Mouse (Mus musculus): Measurements from ENCODE around the gene Gm12394. TPM values are rescaled to one million over a fixed set of nuclear protein-coding genes. Genes with fewer than 3 reads are reported as not detected.
"Not testable (repeated sequence)": the region's sequence is repeated elsewhere in the genome, so short reads cannot be mapped to it uniquely, and the experiment has no call there.

The Gm12394 gene
- total RNA-seq (2014; fragmentation: Nextera tagmentation) (not detected in 2 replicates), total RNA-seq (2017) (not detected in 2 replicates)

DNA sequence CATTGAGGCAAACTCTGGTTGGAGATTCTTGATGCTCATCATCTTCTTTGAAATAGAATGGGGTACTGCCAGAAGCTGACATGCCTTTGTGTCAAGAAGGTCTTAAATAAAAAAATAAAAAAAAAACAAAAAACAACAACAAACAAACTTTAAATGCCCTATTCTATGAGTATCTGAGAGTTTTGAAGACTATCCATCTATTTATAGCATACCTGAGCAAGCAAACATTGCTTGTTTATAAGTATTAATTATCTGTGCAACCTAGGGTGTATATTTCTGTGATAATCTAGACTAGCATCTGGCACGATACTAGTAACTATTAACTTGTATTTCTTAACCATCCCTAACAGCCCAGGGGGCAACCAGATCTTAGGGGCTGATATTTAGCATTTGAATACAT lies at the start of gene Gm12394:
Gm12394 (minus strand) TSS at position 101 of the 400 bp plus-strand sequence.
- not testable (repeated sequence) for ATAC-seq (replicated peaks; ENCODE audit: low FRiP score, low TSS enrichment, poor library complexity, severe bottlenecking)

DNA sequence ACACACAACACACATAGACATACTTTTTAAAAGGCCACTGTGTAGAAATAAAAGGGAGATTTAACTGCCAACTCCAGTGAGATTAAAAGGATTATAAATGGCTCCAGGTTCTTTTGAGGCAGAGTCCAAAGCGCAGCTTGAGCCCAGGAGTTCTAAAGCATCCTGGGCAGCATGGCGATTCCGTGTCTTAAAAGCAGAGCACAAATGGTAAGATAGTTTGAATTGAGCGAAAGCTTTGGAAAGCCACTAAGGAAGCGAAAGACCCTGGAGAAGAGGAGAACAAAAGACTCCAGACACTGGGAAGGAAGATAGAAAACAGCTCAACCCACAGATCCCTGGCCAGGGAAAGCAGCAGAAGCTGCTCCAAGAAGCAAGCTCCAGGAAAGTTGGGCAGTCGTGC lies 48.4 kb upstream of the Gm12394 start:
- ATAC-seq (replicated peaks; ENCODE audit: low FRiP score, low TSS enrichment, poor library complexity, severe bottlenecking), result no peak

DNA sequence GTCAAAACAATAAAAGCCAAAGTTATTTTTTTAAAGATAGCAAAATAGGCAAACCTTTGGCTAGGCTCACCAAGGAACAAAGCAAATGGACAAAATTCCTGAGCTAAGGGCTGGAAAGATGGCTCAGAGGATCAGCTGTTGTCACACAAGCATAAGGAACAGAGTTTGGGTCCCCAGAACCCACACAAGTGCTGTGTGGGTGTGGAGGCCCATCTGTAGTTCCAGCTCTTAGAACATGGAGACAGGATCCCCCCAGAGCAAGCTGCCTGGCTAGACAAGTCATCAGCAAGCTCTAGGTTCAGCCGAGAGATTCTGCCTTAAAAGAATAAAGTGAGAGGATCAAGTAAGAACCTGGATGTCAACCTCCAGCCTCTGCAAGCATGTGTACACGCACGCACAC lies 48.0 kb upstream of the Gm12394 start:
- ATAC-seq (replicated peaks; ENCODE audit: low FRiP score, low TSS enrichment, poor library complexity, severe bottlenecking), result no peak

DNA sequence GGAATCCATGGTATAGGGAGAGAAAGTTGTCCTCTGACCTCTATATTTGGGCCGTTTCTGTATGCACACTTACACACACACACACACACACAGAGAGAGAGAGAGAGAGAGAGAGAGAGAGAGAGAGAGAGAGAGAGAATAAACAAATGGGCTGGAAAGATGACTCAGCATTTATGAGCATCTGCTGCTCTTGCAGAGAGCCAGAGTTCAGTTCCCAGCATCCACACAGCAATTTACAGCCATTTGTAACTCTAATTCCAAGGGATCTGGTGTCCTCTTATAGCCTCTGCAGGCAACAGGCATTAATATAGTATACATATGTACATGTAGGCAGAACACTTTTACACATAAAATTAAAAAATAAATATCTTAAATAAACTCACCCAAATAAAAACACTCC lies 47.4 kb upstream of the Gm12394 start:
- no peak for ATAC-seq (replicated peaks; ENCODE audit: low FRiP score, low TSS enrichment, poor library complexity, severe bottlenecking)

DNA sequence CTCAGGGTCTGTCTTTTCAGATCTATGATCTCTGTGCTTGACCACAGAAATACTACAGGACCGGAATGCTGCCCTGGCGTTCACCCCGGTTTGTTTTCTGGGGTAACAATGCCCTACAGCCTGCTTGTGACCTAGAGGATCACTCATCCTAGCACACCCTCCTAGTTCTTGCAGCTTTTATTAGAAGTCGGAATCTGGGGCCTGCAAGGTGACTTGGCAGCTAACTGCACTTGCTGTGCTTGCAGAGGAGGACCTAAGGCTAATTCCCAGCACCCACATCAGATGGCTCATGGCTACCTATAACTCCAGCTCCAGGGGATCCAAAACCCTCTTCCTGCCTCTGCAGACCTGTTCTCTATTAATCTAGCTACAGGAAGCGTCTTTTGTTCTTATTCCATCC lies 46.2 kb upstream of the Gm12394 start:
- ATAC-seq (replicated peaks; ENCODE audit: low FRiP score, low TSS enrichment, poor library complexity, severe bottlenecking), result no peak

DNA sequence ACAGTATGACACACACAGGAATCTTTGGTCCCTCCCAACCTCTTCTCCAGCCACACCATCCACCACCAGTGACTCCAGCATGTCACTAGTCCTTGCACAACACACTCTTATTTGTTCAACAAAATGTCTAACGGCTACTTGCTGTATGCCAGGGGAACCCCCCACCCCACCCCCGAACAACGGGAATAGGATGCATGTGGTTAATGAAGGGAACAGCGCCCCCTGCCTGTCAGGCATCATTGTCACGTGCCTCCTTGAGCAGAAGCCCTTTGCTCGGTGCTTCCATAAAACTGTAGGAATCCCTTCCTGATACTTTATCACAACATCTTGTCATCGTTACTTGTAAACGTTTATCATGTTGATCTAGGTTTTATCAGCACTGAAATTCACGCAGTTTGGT lies 45.6 kb upstream of the Gm12394 start:
- peak; percentile 77 for ATAC-seq (replicated peaks; ENCODE audit: low FRiP score, low TSS enrichment, poor library complexity, severe bottlenecking)

DNA sequence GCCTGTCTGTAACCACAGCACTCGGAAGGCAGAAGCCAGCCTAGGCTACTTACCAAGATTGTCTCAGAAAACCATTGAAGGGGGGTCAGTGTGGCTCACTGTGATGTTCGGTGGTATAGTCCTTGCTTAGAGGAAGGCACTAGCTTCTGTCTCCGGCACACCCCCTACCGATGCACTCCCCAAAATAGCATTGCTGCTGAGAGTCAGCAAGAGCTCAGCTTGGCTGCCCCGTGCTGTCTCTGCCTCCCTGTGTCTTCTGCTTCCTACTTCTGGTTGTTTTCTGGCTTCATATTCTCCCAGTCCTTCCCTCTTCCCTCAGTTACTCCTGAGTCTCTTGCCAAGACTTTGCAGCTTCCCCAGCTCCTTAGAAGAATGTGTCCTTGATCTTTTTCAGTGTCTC lies 44.3 kb upstream of the Gm12394 start:
- ATAC-seq (replicated peaks; ENCODE audit: low FRiP score, low TSS enrichment, poor library complexity, severe bottlenecking), result no peak

DNA sequence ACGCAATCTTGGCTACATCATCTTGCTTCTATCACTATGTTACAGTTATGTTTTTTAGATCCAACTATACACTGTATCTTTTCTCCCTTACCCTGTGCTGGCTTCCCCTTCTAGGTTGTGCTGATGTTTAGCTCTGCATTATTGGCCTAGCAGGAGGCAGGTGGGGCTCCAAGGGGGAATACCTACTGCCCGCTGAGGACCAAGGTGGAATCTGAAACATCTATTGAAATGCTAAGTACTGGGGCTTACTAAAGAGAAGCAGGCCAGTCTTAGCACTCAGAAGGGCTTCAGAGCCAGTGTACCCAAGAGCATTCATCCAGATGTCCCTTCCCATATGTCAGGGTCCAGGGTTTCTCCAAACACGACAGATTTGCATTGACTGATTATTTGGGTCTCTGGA lies 42.3 kb upstream of the Gm12394 start:
- no peak for ATAC-seq (replicated peaks; ENCODE audit: low FRiP score, low TSS enrichment, poor library complexity, severe bottlenecking)

DNA sequence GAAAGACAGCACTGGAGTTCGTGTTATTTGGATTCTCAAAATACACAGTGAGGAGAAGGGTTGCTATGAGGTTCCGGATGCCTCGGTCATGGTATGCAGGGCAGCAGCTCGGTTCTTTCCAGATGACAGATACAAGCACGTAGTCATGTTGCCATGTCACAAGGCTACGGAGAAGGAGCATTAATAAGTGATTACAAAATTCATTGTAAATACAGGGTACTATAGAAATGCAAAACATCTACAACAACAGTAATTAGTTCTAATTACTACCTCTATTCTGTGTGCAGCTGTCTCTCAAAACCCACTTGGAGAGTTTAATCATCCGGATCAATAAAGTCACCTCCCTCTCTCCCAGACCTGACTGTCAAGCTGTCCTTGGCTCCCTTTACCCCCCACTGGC lies 38.5 kb upstream of the Gm12394 start:
- ATAC-seq (replicated peaks; ENCODE audit: low FRiP score, low TSS enrichment, poor library complexity, severe bottlenecking), result no peak

DNA sequence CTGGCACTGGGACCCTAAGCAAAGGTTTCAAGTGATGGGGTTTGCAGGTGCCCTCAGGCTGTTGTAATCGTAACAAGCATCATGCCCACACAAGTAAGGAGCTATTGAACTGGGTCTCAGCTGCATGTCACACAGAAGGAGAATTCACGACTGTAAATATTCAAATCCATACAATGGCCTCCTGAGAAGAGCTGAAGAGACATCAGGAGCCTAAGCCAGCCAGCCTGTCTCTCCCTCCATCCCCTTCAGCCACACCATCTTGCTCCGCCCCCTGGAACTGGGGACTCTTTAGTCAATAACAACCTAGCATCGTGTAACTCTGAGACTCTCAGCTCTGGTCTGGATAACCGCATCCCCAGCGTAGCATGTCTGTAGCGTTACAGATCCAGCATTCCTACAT lies 34.6 kb upstream of the Gm12394 start:
- no peak for ATAC-seq (replicated peaks; ENCODE audit: low FRiP score, low TSS enrichment, poor library complexity, severe bottlenecking)

DNA sequence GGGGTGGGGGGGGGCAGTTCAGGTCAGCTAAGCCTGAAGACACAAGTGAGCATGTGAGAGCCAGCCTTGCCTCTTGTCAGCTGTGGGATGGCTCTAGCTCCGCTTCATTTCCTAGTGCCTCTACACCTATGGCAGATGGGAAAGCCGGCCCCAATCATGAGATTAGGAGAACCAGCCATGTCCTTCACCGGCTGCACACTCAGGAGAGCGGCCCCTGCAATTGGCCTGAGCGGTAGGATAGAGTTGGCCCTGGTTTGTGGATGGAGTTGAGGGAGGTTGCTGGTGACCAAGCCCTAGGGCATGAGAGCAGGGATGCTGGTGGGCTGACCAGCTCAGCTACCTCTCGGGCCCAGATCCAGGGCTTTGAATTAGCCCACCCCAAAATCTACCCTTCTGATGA lies 32.2 kb upstream of the Gm12394 start:
- no peak for ATAC-seq (replicated peaks; ENCODE audit: low FRiP score, low TSS enrichment, poor library complexity, severe bottlenecking)

DNA sequence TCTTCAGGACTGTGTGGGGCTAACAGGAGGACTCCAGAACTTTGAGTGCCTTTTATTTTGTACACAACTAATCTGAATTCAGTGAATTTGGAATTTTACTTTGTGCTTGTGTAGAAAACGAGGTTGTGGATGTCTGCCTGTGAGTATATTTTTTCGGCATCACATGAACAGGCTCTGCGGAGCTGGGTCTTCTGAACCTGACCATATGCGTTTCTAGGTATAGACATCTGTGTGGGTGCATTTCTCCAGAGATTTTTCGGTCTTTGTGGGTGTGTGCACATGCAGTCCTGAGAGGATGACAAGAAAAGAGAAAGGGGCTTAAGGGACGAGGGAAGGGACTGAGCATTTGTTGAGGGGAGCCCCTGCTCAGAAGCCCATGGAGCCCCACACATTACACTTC lies 30.4 kb upstream of the Gm12394 start:
- no peak for ATAC-seq (replicated peaks; ENCODE audit: low FRiP score, low TSS enrichment, poor library complexity, severe bottlenecking)

DNA sequence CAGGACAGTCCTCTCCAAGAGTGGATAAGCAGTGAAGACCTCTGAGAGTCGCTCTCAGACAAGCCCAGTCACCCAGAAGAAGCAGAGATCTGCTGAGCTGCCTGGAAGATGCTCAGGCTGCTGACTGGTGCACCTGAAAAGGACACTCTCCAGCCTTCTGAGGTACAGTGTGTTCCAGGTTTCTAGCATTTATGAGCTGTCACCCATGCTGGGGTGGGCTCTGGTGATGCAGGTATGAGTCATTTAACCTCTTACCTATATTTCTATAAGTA lies 24.0 kb upstream of the Gm12394 start:
- 0 out of 2 replicates have a peak, but pooled peaks have one; percentile 12 for ATAC-seq (replicated peaks; ENCODE audit: low FRiP score, low TSS enrichment, poor library complexity, severe bottlenecking)

DNA sequence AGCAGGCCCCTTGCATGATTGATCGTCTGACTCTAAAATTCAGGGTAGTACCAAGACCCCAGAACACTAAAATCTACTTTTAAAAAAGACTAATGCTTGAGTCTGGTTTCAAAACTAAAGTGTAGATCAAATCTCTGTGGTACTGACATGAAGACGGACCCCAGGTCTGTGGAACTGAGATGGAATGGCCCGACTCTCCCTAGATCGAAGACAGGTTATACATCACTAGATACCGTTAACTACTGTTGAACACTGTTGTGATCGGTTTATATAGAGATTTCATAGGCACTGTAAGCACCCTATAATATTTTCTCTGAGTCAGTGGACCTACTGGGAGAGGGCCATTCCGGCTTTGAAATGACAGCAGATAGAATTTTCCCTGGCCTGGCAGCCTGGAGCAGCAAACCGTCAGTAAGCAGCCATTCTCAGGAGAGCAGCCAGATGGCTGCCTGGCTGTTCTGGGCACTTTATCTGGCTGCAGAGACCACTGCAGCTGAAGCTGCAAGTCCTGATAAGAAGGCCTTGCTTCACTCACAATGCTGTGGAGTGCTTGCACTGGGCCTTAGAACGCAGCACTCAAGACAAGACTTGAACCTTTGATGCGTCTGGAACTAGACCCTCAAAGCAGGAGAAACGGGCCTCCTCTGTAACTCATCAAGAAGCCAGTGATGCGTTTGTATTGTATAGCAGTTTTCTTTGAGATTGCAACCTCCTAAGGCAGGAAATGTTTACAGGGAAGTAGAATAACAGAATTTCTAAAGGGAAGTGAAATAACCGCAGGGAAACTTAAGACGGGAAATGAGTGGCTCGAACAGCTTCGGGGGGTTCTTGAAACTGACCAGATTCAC lies 23.5 kb upstream of the Gm12394 start:
- ATAC-seq (replicated peaks; ENCODE audit: low FRiP score, low TSS enrichment, poor library complexity, severe bottlenecking), result peak; percentile 99

DNA sequence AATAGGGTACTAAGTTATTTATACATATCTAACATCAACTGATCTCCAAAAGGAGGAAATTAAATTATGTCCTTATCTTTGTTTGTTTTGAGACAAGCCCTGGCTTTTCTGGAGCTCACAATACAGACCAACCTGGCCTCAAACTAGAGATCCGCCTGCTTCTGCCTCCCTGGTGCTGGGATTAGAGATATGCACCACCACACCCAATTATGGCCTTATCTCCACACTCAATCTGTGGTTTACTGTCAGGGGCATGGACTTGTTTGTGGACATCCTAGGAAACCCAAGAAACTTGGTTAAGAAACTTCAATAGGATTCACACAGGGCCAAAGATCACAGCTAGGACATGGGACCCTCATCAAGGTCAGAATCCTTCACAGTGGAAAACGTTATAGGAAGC lies 21.1 kb upstream of the Gm12394 start:
- ATAC-seq (replicated peaks; ENCODE audit: low FRiP score, low TSS enrichment, poor library complexity, severe bottlenecking), result no peak

DNA sequence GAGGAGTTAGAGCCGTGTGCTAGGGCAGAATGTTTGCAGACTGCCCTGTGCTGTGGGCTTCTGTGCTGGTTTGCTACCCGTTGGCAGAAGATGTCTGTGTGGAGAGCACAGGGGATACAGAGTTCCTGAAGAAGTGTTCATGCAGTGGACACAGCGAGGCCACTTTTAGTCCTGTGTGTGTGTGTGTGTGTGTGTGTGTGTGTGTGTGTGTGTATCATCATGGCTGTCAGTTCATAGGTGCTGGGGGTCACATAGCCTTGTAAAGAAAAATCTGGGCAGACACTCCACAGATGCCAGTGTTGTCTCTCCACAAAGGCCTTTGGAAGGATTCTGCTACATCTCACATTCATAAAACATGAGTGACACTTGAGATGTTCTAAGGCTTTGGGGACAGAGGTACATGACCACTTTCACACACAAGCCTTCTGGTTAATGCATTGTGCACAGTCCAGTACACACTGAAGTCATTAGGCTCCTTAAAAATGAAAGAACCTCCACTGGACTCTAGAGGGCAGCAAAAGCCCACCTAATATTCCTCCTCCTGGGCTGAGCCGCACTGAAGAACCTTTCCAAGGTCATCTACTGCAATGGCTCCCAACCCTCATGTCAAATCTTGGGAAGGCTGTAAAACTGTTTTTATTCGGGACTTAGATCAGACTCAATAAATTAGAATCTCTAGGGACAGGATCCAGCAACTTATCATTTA lies 20.2 kb upstream of the Gm12394 start:
- peak; percentile 75 for ATAC-seq (replicated peaks; ENCODE audit: low FRiP score, low TSS enrichment, poor library complexity, severe bottlenecking)

DNA sequence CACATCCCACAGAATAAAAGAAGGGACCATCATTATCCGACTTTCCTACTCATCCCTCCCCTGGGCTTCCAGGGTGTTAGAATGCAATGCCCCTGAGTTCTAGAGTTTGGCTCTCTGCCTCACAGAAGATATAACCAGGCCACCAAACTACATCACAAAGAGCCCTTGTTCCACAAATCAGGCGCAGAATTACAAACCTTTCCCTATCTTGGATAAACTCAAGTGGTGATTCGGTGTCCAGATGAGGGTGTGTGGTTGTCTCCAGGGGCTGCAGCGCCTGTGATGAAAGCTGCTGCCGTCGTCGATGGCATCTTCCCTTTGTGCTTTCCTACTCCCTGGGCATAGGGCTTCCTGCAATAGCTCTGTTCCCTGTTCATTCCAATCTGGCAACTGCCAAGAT lies 17.6 kb upstream of the Gm12394 start, which contains the start of gene Fam205c:
Fam205c (minus strand) TSS at position 101 of the 400 bp plus-strand sequence.
- ATAC-seq (replicated peaks; ENCODE audit: low FRiP score, low TSS enrichment, poor library complexity, severe bottlenecking), result no peak

DNA sequence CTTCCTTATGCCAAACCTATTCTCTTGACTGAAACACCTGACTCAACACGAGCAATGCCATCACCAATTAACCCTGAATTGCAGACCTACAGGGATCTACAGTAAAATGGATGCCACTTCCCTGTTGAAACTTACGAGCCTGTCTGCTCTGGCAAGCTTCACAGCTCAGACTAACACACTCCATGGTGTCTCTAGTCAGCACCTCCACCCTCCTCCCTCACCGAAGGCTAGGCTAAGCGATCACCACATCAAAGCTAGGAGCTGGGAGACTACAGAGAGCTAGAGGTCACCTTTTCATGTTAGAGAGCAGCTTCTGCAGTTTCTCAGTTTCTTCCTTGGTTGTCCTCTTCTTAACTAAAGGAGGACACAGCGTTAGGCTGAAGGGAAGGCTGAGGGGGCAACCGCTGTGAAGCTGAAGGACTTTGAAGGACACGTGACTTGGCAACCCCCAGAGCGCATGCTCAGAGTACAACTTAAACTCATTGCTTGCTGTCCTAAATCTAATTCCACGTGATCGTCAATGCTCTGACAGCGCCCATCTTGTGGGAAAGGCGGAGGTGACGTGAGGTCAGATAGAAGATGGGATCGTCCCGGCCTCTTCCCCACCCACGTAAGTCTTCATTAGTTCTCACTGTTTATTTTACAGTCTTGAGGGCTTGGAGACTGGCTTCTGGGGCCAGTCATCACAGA lies 16.3 kb upstream of the Gm12394 start:
- ATAC-seq (replicated peaks; ENCODE audit: low FRiP score, low TSS enrichment, poor library complexity, severe bottlenecking), result no peak

DNA sequence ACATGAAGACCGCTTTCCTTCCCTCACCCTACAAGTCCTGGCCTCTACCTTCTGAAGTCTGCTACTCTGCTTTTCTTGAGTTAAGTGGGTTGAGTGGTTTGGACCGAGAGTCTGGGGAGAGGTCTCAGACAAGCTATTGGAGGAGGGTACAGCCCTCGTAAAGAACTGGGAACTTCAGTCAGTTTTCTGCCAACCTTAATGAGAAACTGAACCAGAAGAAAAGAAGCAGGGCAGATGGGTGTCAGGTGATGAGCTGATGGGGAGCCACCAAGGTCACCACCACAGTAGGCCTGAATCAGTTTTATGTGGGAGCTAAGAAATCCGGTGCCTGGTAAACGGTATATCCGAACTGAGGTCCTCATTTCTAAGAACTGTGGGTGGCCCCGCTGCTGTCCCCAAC lies 15.6 kb upstream of the Gm12394 start:
- ATAC-seq (replicated peaks; ENCODE audit: low FRiP score, low TSS enrichment, poor library complexity, severe bottlenecking), result no peak

DNA sequence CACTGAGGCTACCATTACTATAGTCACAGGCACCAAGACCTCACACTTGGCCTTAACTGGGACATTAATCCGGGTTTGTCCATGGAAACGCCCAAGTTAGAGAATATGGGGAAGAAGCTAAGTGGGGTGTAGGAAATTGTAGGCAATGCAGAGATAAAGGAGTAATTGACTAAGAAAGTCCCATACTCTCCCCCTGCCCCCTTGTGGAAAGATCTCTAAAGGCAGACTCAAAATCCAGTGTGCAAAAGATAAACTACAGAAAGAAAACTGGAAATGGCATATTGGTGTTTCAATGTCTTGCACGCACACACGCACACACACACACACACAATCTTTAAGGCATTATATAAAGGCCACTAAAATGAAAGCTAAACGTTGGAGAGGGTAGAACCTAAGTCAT lies 14.2 kb upstream of the Gm12394 start:
- peak; percentile 61; the same call in 1 of the 2 replicates for ATAC-seq (replicated peaks; ENCODE audit: low FRiP score, low TSS enrichment, poor library complexity, severe bottlenecking)

Data from megakaryocyte-erythroid progenitor cell, adult 5-6 weeks (primary cell).